Mouse (Mus musculus) embryonic facial prominence, embryonic 11.5 days (tissue): ENCODE results near the gene Pam. TPM values are rescaled to one million over a fixed set of nuclear protein-coding genes. Genes with fewer than 3 reads are reported as not detected.

Source experiments
- ATAC-seq: fragments of 200-750 bp; cut with Nextera tagmentation; replicated peaks from 2 replicates; pipeline ENCODE4 v1.8.0; 2017; ENCODE audit warnings: low read depth; ENCODE audit not compliant: insufficient number of reproducible peaks, low FRiP score, low TSS enrichment
- DNase-seq: peaks from one replicate; pipeline ENCODE4 v3.0.0-alpha.2; 2015; ENCODE audit warnings: low spot score
- H3K27ac ChIP-seq: fragments of 300-500 bp; sonication (generic); replicated peaks from 2 replicates; pipeline ENCODE4 v1.5.1; 2014; ENCODE audit warnings: mild to moderate bottlenecking, low read depth, low read length, control low read depth
- H3K27me3 ChIP-seq: fragments of 300-500 bp; sonication (generic); 2 replicates; pipeline ENCODE4 v1.6.1; 2014; ENCODE audit warnings: mild to moderate bottlenecking, low read length, moderate library complexity, mixed read lengths; ENCODE audit not compliant: control insufficient read depth, insufficient read depth
- H3K36me3 ChIP-seq: fragments of 300-500 bp; sonication (generic); replicated peaks from 2 replicates; pipeline ENCODE4 v1.6.1; 2014; ENCODE audit warnings: low read depth, mild to moderate bottlenecking, low read length, moderate library complexity, mixed read lengths; ENCODE audit not compliant: control insufficient read depth, insufficient read depth
- H3K4me1 ChIP-seq: fragments of 300-500 bp; sonication (generic); 2 replicates; pipeline ENCODE4 v1.6.1; 2014; ENCODE audit warnings: low read length, mixed read lengths; ENCODE audit not compliant: control insufficient read depth, insufficient read depth
- H3K4me2 ChIP-seq: fragments of 300-500 bp; sonication (generic); 2 replicates; pipeline ENCODE4 v1.6.1; 2014; ENCODE audit warnings: low read depth, mild to moderate bottlenecking, control low read depth, low read length, moderate library complexity
- H3K4me3 ChIP-seq: fragments of 300-500 bp; sonication (generic); 2 replicates; pipeline ENCODE4 v1.5.1; 2014; ENCODE audit warnings: low read depth, low read length, control low read depth
- H3K9ac ChIP-seq: fragments of 300-500 bp; sonication (generic); replicated peaks from 2 replicates; pipeline ENCODE4 v1.6.1; 2014; ENCODE audit warnings: mild to moderate bottlenecking, control low read depth, low read length
- H3K9me3 ChIP-seq: fragments of 300-500 bp; sonication (generic); replicated peaks from 2 replicates; pipeline ENCODE4 v1.6.1; 2016; ENCODE audit warnings: mild to moderate bottlenecking, low read length, inconsistent platforms, mixed read lengths; ENCODE audit not compliant: control insufficient read depth
- WGBS: fragments of 180-500 bp; shearing (Covaris S2); extraction: QIAGEN DNeasy Blood & Tissue Kit; methylation state at CpG from one replicate; pipeline ENCODE4 v1.1.7; 2014; 5-methylcytosine and 5-hydroxymethylcytosine counted together
- polyA plus RNA-seq: library from polyadenylated mRNA; unstranded; fragments of >200 nt; fragmentation: Nextera tagmentation; extraction: Ambion mirVana; gene quantifications from 2 replicates; pipeline ENCODE4 v1.2.1, GENCODE M21; 2014

Pam gene
- polyA plus RNA-seq, 1 experiment from 2014 or later = 22.3 TPM

DNA sequence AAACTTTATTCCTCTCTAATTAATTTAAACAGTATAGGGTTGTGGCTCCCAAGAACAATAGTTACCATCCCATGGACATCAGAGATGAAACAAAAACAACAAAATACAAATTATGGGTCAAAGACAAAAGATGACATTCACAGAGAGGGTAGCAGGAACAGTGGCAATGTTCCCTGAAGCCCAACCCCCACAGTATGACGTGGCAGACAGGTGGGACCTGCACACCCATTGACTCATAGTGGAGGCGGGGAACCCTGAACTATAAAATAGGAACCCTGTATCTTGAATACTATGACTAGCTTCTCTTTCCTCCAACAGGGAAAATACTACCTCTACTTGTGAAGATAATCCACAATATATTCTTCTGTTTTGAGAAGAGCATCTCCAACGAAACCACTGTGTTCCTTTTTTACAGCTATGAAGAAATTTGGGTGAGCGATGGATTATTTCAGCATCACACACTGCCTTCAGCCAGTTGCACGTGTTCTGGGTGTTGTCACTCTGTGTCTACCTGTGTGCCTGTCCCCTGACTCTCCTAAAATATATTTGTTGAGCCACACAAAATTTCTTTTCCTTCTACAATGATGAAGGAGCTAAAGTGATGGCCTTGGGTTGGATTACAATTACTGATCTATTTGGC is 6.0 kb downstream of the Pam start:
- H3K4me3 ChIP-seq = no peak overlapping the region
- no peak for DNase-seq

GRCm38 (mm10) chr1:98086456-98086855 is 9.0 kb downstream of the Pam start:
- H3K36me3 ChIP-seq = no peaks in the 10 kb centered on the region
- H3K4me3 ChIP-seq = no peak overlapping the region
- no peaks in the 10 kb centered on the region for H3K27me3 ChIP-seq
- no peak overlapping the region for H3K27ac ChIP-seq
- H3K9ac ChIP-seq = no peak overlapping the region
- H3K4me1 ChIP-seq = no peaks in the 10 kb centered on the region
- WGBS = 38% methylated on average over 3 of the region's 3 CpGs
- no peak for DNase-seq
- H3K4me2 ChIP-seq = no peak overlapping the region
- no peak for ATAC-seq
- no peaks in the 10 kb centered on the region for H3K9me3 ChIP-seq

More for the DNA sequence above, 6.0 kb downstream of the Pam start:
- no peak for ATAC-seq
- Histone ChIP-seq H3K27ac (no peak overlapping the region), H3K27me3 (no peaks in the 10 kb centered on the region), H3K9ac (no peak overlapping the region), H3K4me1 (no peaks in the 10 kb centered on the region), H3K9me3 (no peaks in the 10 kb centered on the region), H3K36me3 (no peaks in the 10 kb centered on the region), H3K4me2 (no peak overlapping the region)
- WGBS = 79% methylated on average over 5 of the region's 5 CpGs

DNA sequence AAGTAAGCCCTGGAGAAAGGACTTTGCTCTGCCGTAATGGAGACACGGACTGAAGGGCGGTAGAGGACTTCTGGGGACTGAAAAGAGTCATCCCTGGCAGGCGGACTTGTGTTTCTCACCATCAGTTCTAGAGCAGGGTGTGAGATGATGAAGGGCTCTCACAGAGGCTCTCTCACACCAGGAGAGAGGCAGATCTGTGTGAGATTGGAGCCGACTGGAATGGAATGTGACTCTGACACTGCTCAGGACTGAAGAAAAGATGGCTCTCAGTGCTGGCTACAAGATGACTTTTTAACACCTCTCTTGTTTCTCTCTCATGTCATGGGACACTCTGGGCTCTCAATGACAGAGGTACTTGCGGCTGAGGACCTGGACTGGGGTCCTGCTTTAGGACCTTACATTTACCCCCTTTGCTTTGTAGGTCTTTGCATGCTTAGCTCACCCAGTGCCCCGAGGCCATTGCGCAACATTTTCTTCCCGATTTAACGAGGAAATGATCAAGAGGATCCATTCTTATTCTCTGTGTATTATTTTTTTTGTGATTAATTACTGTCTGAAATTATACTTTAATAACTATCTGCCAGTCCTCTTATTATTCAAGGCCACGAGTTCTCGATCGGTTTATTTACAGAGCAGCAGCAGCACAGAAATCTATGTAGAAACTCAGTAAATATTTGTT is 10.7 kb downstream of the Pam start:
- H3K9ac ChIP-seq = no peak overlapping the region
- no peak overlapping the region for H3K27ac ChIP-seq
- no peaks in the 10 kb centered on the region for H3K4me1 ChIP-seq
- H3K4me3 ChIP-seq = no peak overlapping the region
- H3K27me3 ChIP-seq = no peaks in the 10 kb centered on the region
- DNase-seq = no peak
- no peak overlapping the region for H3K4me2 ChIP-seq
- ATAC-seq = no peak
- H3K9me3 ChIP-seq = no peaks in the 10 kb centered on the region
- H3K36me3 ChIP-seq = no peaks in the 10 kb centered on the region
- WGBS = 73% methylated on average over 13 of the region's 13 CpGs

GRCm38 (mm10) chr1:98083508-98083907 is 11.9 kb downstream of the Pam start:
- Histone ChIP-seq H3K4me2 (no peak overlapping the region), H3K27ac (no peak overlapping the region), H3K4me3 (no peak overlapping the region), H3K9ac (no peak overlapping the region), H3K9me3 (no peaks in the 10 kb centered on the region), H3K4me1 (no peaks in the 10 kb centered on the region), H3K27me3 (no peaks in the 10 kb centered on the region), H3K36me3 (no peaks in the 10 kb centered on the region)
- ATAC-seq = no peak
- DNase-seq = no peak
- WGBS = 63% methylated on average over 3 of the region's 3 CpGs

- no peak overlapping the region for H3K4me2 ChIP-seq
- WGBS = 45% methylated on average over 6 of the region's 6 CpGs
- no peak overlapping the region for H3K9ac ChIP-seq
- H3K4me1 ChIP-seq = no peaks in the 10 kb centered on the region
- no peak overlapping the region for H3K27ac ChIP-seq
- no peak overlapping the region for H3K4me3 ChIP-seq
- no peaks in the 10 kb centered on the region for H3K9me3 ChIP-seq
- H3K36me3 ChIP-seq = no peaks in the 10 kb centered on the region
- ATAC-seq = no peak
- H3K27me3 ChIP-seq = no peaks in the 10 kb centered on the region
- DNase-seq = no peak
Observed at GRCm38 (mm10) chr1:98082988-98083387, 12.5 kb downstream of the Pam start.

DNA sequence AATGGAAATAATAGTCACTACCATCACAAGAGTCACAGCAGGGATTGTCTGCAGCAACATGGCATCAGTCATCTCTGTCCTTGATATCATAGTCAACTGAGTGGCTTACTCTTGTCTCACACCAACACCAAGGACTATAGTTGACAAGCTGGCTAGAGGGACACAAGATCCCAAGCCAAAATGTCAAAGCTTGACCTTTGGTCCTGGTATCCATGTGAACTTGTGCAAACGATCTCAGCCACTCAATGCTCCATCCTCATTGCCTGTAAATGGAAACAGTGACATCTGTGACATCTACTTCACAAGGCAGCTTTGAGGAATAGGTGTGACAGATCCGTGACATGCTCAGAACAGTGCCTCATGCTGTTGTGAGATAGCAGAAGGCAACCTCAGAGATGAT is 15.0 kb downstream of the Pam start:
- H3K27ac ChIP-seq = no peak overlapping the region
- H3K4me1 ChIP-seq = no peaks in the 10 kb centered on the region
- H3K27me3 ChIP-seq = no peaks in the 10 kb centered on the region
- WGBS = 44% methylated on average over 2 of the region's 2 CpGs
- no peak overlapping the region for H3K4me3 ChIP-seq
- no peak overlapping the region for H3K9ac ChIP-seq
- no peak for DNase-seq
- no peak for ATAC-seq
- no peaks in the 10 kb centered on the region for H3K9me3 ChIP-seq
- no peaks in the 10 kb centered on the region for H3K36me3 ChIP-seq
- no peak overlapping the region for H3K4me2 ChIP-seq

GRCm38 (mm10) chr1:98079640-98080039 is 15.8 kb downstream of the Pam start:
- no peaks in the 10 kb centered on the region for H3K27me3 ChIP-seq
- H3K4me2 ChIP-seq = no peak overlapping the region
- H3K36me3 ChIP-seq = no peaks in the 10 kb centered on the region
- no peaks in the 10 kb centered on the region for H3K9me3 ChIP-seq
- no peak overlapping the region for H3K4me3 ChIP-seq
- DNase-seq (no peak), ATAC-seq (no peak)
- no peaks in the 10 kb centered on the region for H3K4me1 ChIP-seq
- H3K9ac ChIP-seq = no peak overlapping the region
- 70% methylated on average over 7 of the region's 7 CpGs for WGBS
- no peak overlapping the region for H3K27ac ChIP-seq

GRCm38 (mm10) chr1:98078735-98079134 is 16.7 kb downstream of the Pam start:
- Histone ChIP-seq H3K4me3 (no peak overlapping the region), H3K27me3 (no peaks in the 10 kb centered on the region), H3K4me1 (no peaks in the 10 kb centered on the region), H3K9me3 (no peaks in the 10 kb centered on the region), H3K9ac (no peak overlapping the region), H3K36me3 (no peaks in the 10 kb centered on the region), H3K4me2 (no peak overlapping the region), H3K27ac (no peak overlapping the region)
- DNase-seq = no peak
- ATAC-seq = no peak
- WGBS = 95% methylated on average over 7 of the region's 7 CpGs
